Mouse (Mus musculus): Measurements from ENCODE around the gene Hsd3b1. TPM values are rescaled to one million over a fixed set of nuclear protein-coding genes. Genes with fewer than 3 reads are reported as not detected.

The Hsd3b1 gene
- total and polyA plus RNA-seq, 3 experiments = not detected

DNA sequence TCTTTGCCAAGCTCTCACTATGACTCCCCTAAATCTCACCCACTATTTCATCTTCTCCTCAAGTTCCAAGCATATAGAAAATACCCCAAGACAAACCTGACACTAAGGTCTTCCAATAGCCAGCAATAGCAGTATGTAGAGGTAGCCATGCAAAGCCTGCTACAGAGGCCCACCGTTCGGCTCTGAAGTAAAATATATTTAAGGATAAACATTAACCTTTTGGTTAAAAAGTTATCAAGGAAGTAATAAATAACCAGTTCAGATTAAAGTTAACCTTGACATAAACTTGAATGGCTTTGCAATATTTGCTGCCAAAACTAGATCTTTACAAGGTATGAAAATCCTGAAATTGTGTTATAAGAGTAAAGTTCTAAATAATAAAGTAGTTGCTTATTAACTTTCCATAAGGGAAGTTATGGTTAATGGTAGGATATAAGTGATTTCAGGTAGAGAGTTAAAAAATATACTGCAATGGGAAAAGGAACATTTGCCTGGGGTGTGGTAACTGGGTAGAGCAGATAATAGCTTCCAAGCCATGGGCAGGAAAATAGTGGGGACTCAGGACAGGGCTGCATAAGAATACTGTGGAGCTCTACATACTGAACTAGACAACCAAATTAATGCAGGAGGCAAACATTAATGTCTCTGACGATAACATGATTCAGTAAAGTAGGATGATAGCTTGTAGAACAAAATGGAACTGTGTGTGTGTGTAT, 33.6 kb upstream of the Hsd3b1 start, which contains the start of gene Hao2:
Gene Hao2, minus strand, starts transcription at position 183 of the 716 bp plus-strand sequence.
- in situ Hi-C loops (cut with MboI; ENCODE audit: low pct_ligation_motif_present, low pct_unique_long_range_greater_than_20kb, low sequenced_read_pairs) (no loop called here), dilution Hi-C loops (cut with MboI; ENCODE audit: extremely low pct_ligation_motif_present, extremely low pct_unique_long_range_greater_than_20kb, low sequenced_read_pairs) (no loop called here)
- no peak for TF ChIP-seq USF2 (conservative IDR thresholded peaks at IDR 0.05; ENCODE audit: low read depth, low read length)
- no peak for TF ChIP-seq JUN (IDR thresholded peaks at IDR 0.05; ENCODE audit: insufficient read depth, low read depth, low read length)
- TF ChIP-seq ZC3H11A (IDR thresholded peaks at IDR 0.05; ENCODE audit: low read depth, low read length) = no peak
- TF ChIP-seq CHD2 (IDR thresholded peaks at IDR 0.05; ENCODE audit: low read length) = no peak
- no peak for TF ChIP-seq MAX (IDR thresholded peaks at IDR 0.05; ENCODE audit: low read length)
- TF ChIP-seq UBTF (IDR thresholded peaks at IDR 0.05; ENCODE audit: low read depth, low read length) = no peak
- TF ChIP-seq RAD21 (IDR thresholded peaks at IDR 0.05; ENCODE audit: low read depth, low read length) = no peak
- no peak for TF ChIP-seq E2F4 (IDR thresholded peaks at IDR 0.05; ENCODE audit: insufficient replicate concordance, low read depth, low read length)
- no peak for TF ChIP-seq MEF2A (IDR thresholded peaks at IDR 0.05; ENCODE audit: borderline replicate concordance, low read depth, low read length)
- no peak for TF ChIP-seq ZNF384 (IDR thresholded peaks at IDR 0.05; ENCODE audit: low read depth, low read length)
- no peak for TF ChIP-seq PAX5 (IDR thresholded peaks at IDR 0.05; ENCODE audit: low read length)
- no peak for TF ChIP-seq MAFK (IDR thresholded peaks at IDR 0.05; ENCODE audit: insufficient replicate concordance, low read length)
- TF ChIP-seq POLR2AphosphoS2 (IDR thresholded peaks at IDR 0.05; ENCODE audit: low read depth, low read length) = no peak
- TF ChIP-seq NRF1 (IDR thresholded peaks at IDR 0.05; ENCODE audit: low read depth, low read length) = no peak
- no peak for TF ChIP-seq ZMIZ1 (IDR thresholded peaks at IDR 0.05; ENCODE audit: low read depth, low read length)
- no peak for TF ChIP-seq MAZ (IDR thresholded peaks at IDR 0.05; ENCODE audit: low read depth, low read length)
- TF ChIP-seq EP300 (IDR thresholded peaks at IDR 0.05; ENCODE audit: low read length) = no peak
- peaks cover 0 to 3% of the 10 kb centered on the region in 2 experiments; a peak in 2 of 4 replicates for H3K4me1 ChIP-seq (ENCODE audit: control insufficient read depth in 1 of 2, insufficient read depth in 2 of 2)
- H3K36me3 ChIP-seq (replicated peaks in 1 of 2; ENCODE audit: control insufficient read depth in 1 of 2, insufficient read depth in 1 of 2, low read length in 1 of 2) = no peaks in the 10 kb centered on the region
- no peak within 1 kb of the TSS for H3K27ac ChIP-seq (ENCODE audit: insufficient read depth, low read depth)
- H3K79me2 ChIP-seq (replicated peaks; ENCODE audit: control insufficient read depth, extremely low read depth, insufficient read depth, poor library complexity, severe bottlenecking) = no peaks in the 10 kb centered on the region
- no peak for DNase-seq (ENCODE audit: extremely low read depth)
- no peak within 1 kb of the TSS for H3K4me3 ChIP-seq (replicated peaks in 1 of 3; ENCODE audit: low read depth in 2 of 3, low read length in 2 of 3, poor library complexity in 1 of 3)
- H3K4me2 ChIP-seq (ENCODE audit: insufficient read depth, low read depth, poor library complexity, severe bottlenecking) = no peak within 1 kb of the TSS
- H3K9ac ChIP-seq (ENCODE audit: insufficient read depth, low read depth) = no peak within 1 kb of the TSS
- H3K27me3 ChIP-seq (replicated peaks) = no peaks in the 10 kb centered on the region
- no peaks in the 10 kb centered on the region for H3K9me3 ChIP-seq (replicated peaks; ENCODE audit: low read length)

GRCm38 (mm10) chr3:98890430-98890829, 30.8 kb upstream of the Hsd3b1 start:
- H3K4me3 ChIP-seq (replicated peaks in 1 of 3; ENCODE audit: low read depth in 2 of 3, low read length in 2 of 3, poor library complexity in 1 of 3) = no peak overlapping the region
- H3K27ac ChIP-seq (ENCODE audit: insufficient read depth, low read depth) = no peak overlapping the region
- no peaks in the 10 kb centered on the region for H3K27me3 ChIP-seq (replicated peaks)
- H3K9ac ChIP-seq (ENCODE audit: insufficient read depth, low read depth) = no peak overlapping the region
- no peaks in the 10 kb centered on the region for H3K36me3 ChIP-seq (replicated peaks in 1 of 2; ENCODE audit: control insufficient read depth in 1 of 2, insufficient read depth in 1 of 2, low read length in 1 of 2)
- TF ChIP-seq ELF1 (IDR thresholded peaks at IDR 0.05; ENCODE audit: low read depth, low read length) = no peak
- no peak for TF ChIP-seq POLR2A (IDR thresholded peaks at IDR 0.05; ENCODE audit: low read depth, low read length)
- no peak for TF ChIP-seq HCFC1 (IDR thresholded peaks at IDR 0.05; ENCODE audit: low read depth, low read length)
- TF ChIP-seq TCF12 (IDR thresholded peaks at IDR 0.05; ENCODE audit: low read depth, low read length) = no peak
- TF ChIP-seq RCOR1 (conservative IDR thresholded peaks at IDR 0.05; ENCODE audit: low read depth, low read length) = no peak
- no peak for TF ChIP-seq ZC3H11A (IDR thresholded peaks at IDR 0.05; ENCODE audit: low read depth, low read length)
- TF ChIP-seq MAX (IDR thresholded peaks at IDR 0.05; ENCODE audit: low read length) = no peak
- no peak for TF ChIP-seq CTCF (conservative IDR thresholded peaks at IDR 0.05 in 1 of 2, IDR thresholded peaks at IDR 0.05 in 1 of 2; ENCODE audit: low read depth in 2 of 2, low read length in 2 of 2)
- dilution Hi-C loops (cut with MboI; ENCODE audit: extremely low pct_ligation_motif_present, extremely low pct_unique_long_range_greater_than_20kb, low sequenced_read_pairs) = no loop called here
- no peak for DNase-seq (ENCODE audit: extremely low read depth)
- in situ Hi-C loops (cut with MboI; ENCODE audit: low pct_ligation_motif_present, low pct_unique_long_range_greater_than_20kb, low sequenced_read_pairs) = no loop called here
- peaks cover 0 to 3% of the 10 kb centered on the region in 2 experiments; a peak in 2 of 4 replicates for H3K4me1 ChIP-seq (ENCODE audit: control insufficient read depth in 1 of 2, insufficient read depth in 2 of 2)
- H3K9me3 ChIP-seq (replicated peaks; ENCODE audit: low read length) = no peaks in the 10 kb centered on the region
- H3K79me2 ChIP-seq (replicated peaks; ENCODE audit: control insufficient read depth, extremely low read depth, insufficient read depth, poor library complexity, severe bottlenecking) = no peaks in the 10 kb centered on the region
- H3K4me2 ChIP-seq (ENCODE audit: insufficient read depth, low read depth, poor library complexity, severe bottlenecking) = no peak overlapping the region
